Mouse (Mus musculus) cerebellum, adult 2 months (tissue): ENCODE results near the gene Trappc6a.

Experiments used
- CTCF ChIP-seq: fragments of 200-500 bp; IDR thresholded peaks from 2 replicates; pipeline ENCODE4 v1.5.1; 2011; ENCODE audit warnings: low read depth, mild to moderate bottlenecking, control low read depth, low read length, moderate library complexity, borderline replicate concordance; ENCODE audit not compliant: insufficient read depth
- POLR2A ChIP-seq: fragments of 200-500 bp; IDR thresholded peaks from 2 replicates; pipeline ENCODE4 v1.6.1; 2011; ENCODE audit warnings: low read length, control low read depth, borderline replicate concordance; ENCODE audit not compliant: insufficient read depth

DNA sequence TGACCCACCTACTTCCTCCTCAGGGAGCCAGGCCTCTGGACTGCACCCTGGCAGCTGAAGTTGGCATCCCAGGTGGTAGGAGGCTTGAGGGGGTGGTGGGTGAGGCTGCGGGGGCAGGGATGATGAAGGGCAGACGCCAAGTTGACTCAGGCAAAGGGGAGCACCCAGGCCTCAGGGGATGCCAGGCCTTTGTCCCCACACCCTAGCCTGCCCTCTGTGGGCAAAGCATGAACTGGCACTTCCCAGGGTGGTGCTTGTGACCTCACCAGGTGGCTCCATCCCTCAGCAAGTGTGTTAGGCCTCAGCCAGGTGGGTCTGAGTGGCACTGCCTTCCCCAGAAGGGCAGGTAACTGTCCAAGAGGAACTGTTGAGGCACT, 16.9 kb downstream of the Trappc6a start:
- TF ChIP-seq CTCF, result no peak
- TF ChIP-seq POLR2A, result no peak
